Comparison of ENCODE assay signal across 8 mouse cellular contexts in genomic region chr12:16855632-16856305, GRCm38 (mm10). TPM values are rescaled to one million over a fixed set of nuclear protein-coding genes. Genes with fewer than 3 reads are reported as not detected.
DNase-seq lines count a peak whose midpoint lies in the region; ATAC-seq lines count a peak whose summit lies in the region.

No protein-coding gene starts in this region.

- H3K4me1 ChIP-seq in forebrain, embryonic 12.5 days = peaks cover 17% of the 10 kb centered on the region
- H3K4me1 ChIP-seq in neural tube, embryonic 14.5 days (ENCODE audit: control insufficient read depth, insufficient read depth, low read length) = no peaks in the 10 kb centered on the region; the same call in 1 of the 2 replicates

- H3K4me2 ChIP-seq in forebrain, embryonic 12.5 days = peak overlapping the region; percentile 15; the same call in 1 of the 2 replicates
- peak overlapping the region; percentile 24; the same call in 1 of the 2 replicates for H3K4me2 ChIP-seq in neural tube, embryonic 14.5 days (ENCODE audit: low read depth, low read length)

- H3K27ac ChIP-seq in forebrain, embryonic 12.5 days = peak overlapping the region; percentile 82
- H3K27ac ChIP-seq in neural tube, embryonic 14.5 days (ENCODE audit: low read depth, low read length) = peak overlapping the region; percentile 80

- H3K4me3 ChIP-seq in forebrain, embryonic 12.5 days (replicated peaks) = no peak overlapping the region
- no peak overlapping the region for H3K4me3 ChIP-seq in neural tube, embryonic 14.5 days (ENCODE audit: low read depth, low read length)

- H3K9me3 ChIP-seq in forebrain, embryonic 12.5 days = no peaks in the 10 kb centered on the region
- H3K9me3 ChIP-seq in neural tube, embryonic 14.5 days (ENCODE audit: control insufficient read depth, low read length) = no peaks in the 10 kb centered on the region

- intact Hi-C loops in gastrocnemius, postnatal 14 days (cut with DNase I; ENCODE audit: low total_unique reads) = no loop called here

- no peaks in the 10 kb centered on the region for H3K27me3 ChIP-seq in forebrain, embryonic 12.5 days
- no peaks in the 10 kb centered on the region for H3K27me3 ChIP-seq in neural tube, embryonic 14.5 days (ENCODE audit: control insufficient read depth, insufficient read depth, low read length)

- H3K36me3 ChIP-seq in forebrain, embryonic 12.5 days (replicated peaks) = no peaks in the 10 kb centered on the region
- H3K36me3 ChIP-seq in neural tube, embryonic 14.5 days (ENCODE audit: control insufficient read depth, insufficient read depth, low read length) = no peaks in the 10 kb centered on the region

- WGBS in forebrain, embryonic 12.5 days = 8% methylated on average over 6 of the region's 6 CpGs
- 13% methylated on average over 6 of the region's 6 CpGs for WGBS in neural tube, embryonic 14.5 days

- ATAC-seq in forebrain, embryonic 12.5 days (ENCODE audit: low FRiP score) = peak; percentile 96
- peak; percentile 96 for ATAC-seq in neural tube, embryonic 14.5 days (ENCODE audit: low read depth)
- ATAC-seq in megakaryocyte, adult 5-6 weeks (ENCODE audit: poor library complexity, severe bottlenecking) = no peak

- H3K9ac ChIP-seq in forebrain, embryonic 12.5 days = no peak overlapping the region
- no peak overlapping the region for H3K9ac ChIP-seq in neural tube, embryonic 14.5 days (replicated peaks; ENCODE audit: low read depth, low read length)

- peak; percentile 82 for DNase-seq in layer of hippocampus, adult 11-12 months (ENCODE audit: low spot score)
- DNase-seq in layer of hippocampus, postnatal 25 days (ENCODE audit: extremely low spot score in 1 of 2, low spot score in 1 of 2) = no peak
- DNase-seq in layer of hippocampus, postnatal 36 days = peak; percentile 66 to 71
- DNase-seq in gastrocnemius, postnatal 14 days = no peak
- DNase-seq in thymus, postnatal 25 days = no peak

RNA-seq across cellular contexts. Expression of gene Rock2, which starts 38.9 kb away (rescaled TPM):
- total RNA-seq in layer of hippocampus, postnatal 25 days (2021) = 100 to 1,000 TPM; 120 to 134 TPM
- polyA plus RNA-seq in forebrain, embryonic 12.5 days (2016; fragmentation: Nextera tagmentation; extraction: Ambion mirVana) = 21.0 and 22.9 TPM in 2 replicates
- total RNA-seq in layer of hippocampus, postnatal 36 days (2021) = 100 to 1,000 TPM; 136 to 137 TPM
- 17.9 and 20.3 TPM in 2 replicates for polyA plus RNA-seq in neural tube, embryonic 14.5 days (2014; fragmentation: Nextera tagmentation; extraction: Ambion mirVana)
- 53.0 and 63.4 TPM in 2 replicates for total RNA-seq in megakaryocyte, adult 5-6 weeks (2015)
- 65.0 and 75.9 TPM in 2 replicates for total RNA-seq in megakaryocyte, adult 5-6 weeks (2017)
- total RNA-seq in gastrocnemius, postnatal 14 days (2021) = 10 to 100 TPM; 71.6 to 76.3 TPM

RNA-seq across cellular contexts. Expression of gene E2f6, which starts 45.0 kb away (rescaled TPM):
- total RNA-seq in layer of hippocampus, postnatal 25 days (2021) = 10 to 100 TPM; 29.7 TPM
- polyA plus RNA-seq in forebrain, embryonic 12.5 days (2016; fragmentation: Nextera tagmentation; extraction: Ambion mirVana) = 75.0 and 77.4 TPM in 2 replicates
- total RNA-seq in layer of hippocampus, postnatal 36 days (2021) = 10 to 100 TPM; 32.2 to 33.8 TPM
- polyA plus RNA-seq in neural tube, embryonic 14.5 days (2014; fragmentation: Nextera tagmentation; extraction: Ambion mirVana) = 28.7 and 32.9 TPM in 2 replicates
- 34.2 and 34.4 TPM in 2 replicates for total RNA-seq in megakaryocyte, adult 5-6 weeks (2015)
- total RNA-seq in megakaryocyte, adult 5-6 weeks (2017) = 28.3 and 33.8 TPM in 2 replicates
- 10 to 100 TPM; 55.0 to 62.3 TPM for total RNA-seq in gastrocnemius, postnatal 14 days (2021)

RNA-seq across cellular contexts. Expression of gene Greb1, which starts 55.1 kb away (rescaled TPM):
- total RNA-seq in layer of hippocampus, postnatal 25 days (2021) = under 1 TPM; 0.85 to 0.91 TPM
- polyA plus RNA-seq in forebrain, embryonic 12.5 days (2016; fragmentation: Nextera tagmentation; extraction: Ambion mirVana) = 2.4 and 2.5 TPM in 2 replicates
- under 1 TPM; 0.61 to 0.72 TPM for total RNA-seq in layer of hippocampus, postnatal 36 days (2021)
- polyA plus RNA-seq in neural tube, embryonic 14.5 days (2014; fragmentation: Nextera tagmentation; extraction: Ambion mirVana) = 1.3 and 1.8 TPM in 2 replicates
- 0.68 TPM in 1 of 2 replicates, not detected in the other for total RNA-seq in megakaryocyte, adult 5-6 weeks (2015)
- not detected in 2 replicates for total RNA-seq in megakaryocyte, adult 5-6 weeks (2017)
- 1 to 10 TPM in 1 of 2 experiments, under 1 TPM in 1; 0.70 to 1.1 TPM for total RNA-seq in gastrocnemius, postnatal 14 days (2021)

Comparison
In these comparisons a context has a peak if more than half of its experiments do, and no peak if none do; other contexts are left out.
1. DNase-seq: peak in layer of hippocampus, adult 11-12 months (single experiment) and layer of hippocampus, postnatal 36 days (2 of 2); none in layer of hippocampus, postnatal 25 days (0 of 2), gastrocnemius, postnatal 14 days (single experiment) and thymus, postnatal 25 days (single experiment).